Mouse (Mus musculus) kidney, adult 2 months (tissue): Measurements from ENCODE around the gene Pik3r5. TPM values are rescaled to one million over a fixed set of nuclear protein-coding genes. Genes with fewer than 3 reads are reported as not detected.

Experiments used
- DNase-seq: peaks from one replicate; pipeline ENCODE4 v3.0.0; 2021
- H3K27ac ChIP-seq: fragments of 200-500 bp; 2 replicates; pipeline ENCODE4 v1.5.1; 2012; ENCODE audit warnings: low read depth, low read length, control low read depth, inconsistent platforms; ENCODE audit not compliant: insufficient read depth
- H3K27me3 ChIP-seq: fragments of 200-500 bp; replicated peaks from 2 replicates; pipeline ENCODE4 v1.6.1; 2012; ENCODE audit warnings: mild to moderate bottlenecking, moderate library complexity, low read length, inconsistent platforms; ENCODE audit not compliant: control insufficient read depth, insufficient read depth
- H3K36me3 ChIP-seq: fragments of 200-500 bp; 2 replicates; pipeline ENCODE4 v1.6.1; 2012; ENCODE audit warnings: mild to moderate bottlenecking, moderate library complexity, low read length, inconsistent platforms; ENCODE audit not compliant: control insufficient read depth, insufficient read depth
- H3K4me1 ChIP-seq: fragments of 200-500 bp; 2 replicates; pipeline ENCODE4 v1.6.1; 2011; ENCODE audit warnings: low read length; ENCODE audit not compliant: control insufficient read depth, insufficient read depth
- H3K4me3 ChIP-seq: fragments of 200-500 bp; 2 replicates; pipeline ENCODE4 v1.5.1; 2011; ENCODE audit warnings: mild to moderate bottlenecking, low read depth, low read length, control low read depth; ENCODE audit not compliant: insufficient read depth
- CTCF ChIP-seq: fragments of 200-500 bp; conservative IDR thresholded peaks from 2 replicates; pipeline ENCODE4 v1.5.1; 2011; ENCODE audit warnings: low read depth, mild to moderate bottlenecking, control low read depth, low read length, moderate library complexity, mixed read lengths; ENCODE audit not compliant: insufficient read depth, insufficient read length
- POLR2A ChIP-seq: fragments of 200-500 bp; IDR thresholded peaks from one replicate; pipeline ENCODE4 v1.6.1; 2011; ENCODE audit warnings: low read depth, low read length, control low read depth
- WGBS: fragments of 180-500 bp; shearing (Covaris S2); methylation state at CpG from one replicate; pipeline ENCODE4 v1.1.7; 2018; 5-methylcytosine and 5-hydroxymethylcytosine counted together
- polyA plus RNA-seq: library from polyadenylated mRNA; depleted of rRNA; stranded (reverse); fragments of >200 nt; gene quantifications from 2 replicates; pipeline ENCODE4 v1.2.3, GENCODE M21; 2012; rRNA removed

Pik3r5 gene
- polyA plus RNA-seq, 1 experiment = 2.2 TPM

DNA sequence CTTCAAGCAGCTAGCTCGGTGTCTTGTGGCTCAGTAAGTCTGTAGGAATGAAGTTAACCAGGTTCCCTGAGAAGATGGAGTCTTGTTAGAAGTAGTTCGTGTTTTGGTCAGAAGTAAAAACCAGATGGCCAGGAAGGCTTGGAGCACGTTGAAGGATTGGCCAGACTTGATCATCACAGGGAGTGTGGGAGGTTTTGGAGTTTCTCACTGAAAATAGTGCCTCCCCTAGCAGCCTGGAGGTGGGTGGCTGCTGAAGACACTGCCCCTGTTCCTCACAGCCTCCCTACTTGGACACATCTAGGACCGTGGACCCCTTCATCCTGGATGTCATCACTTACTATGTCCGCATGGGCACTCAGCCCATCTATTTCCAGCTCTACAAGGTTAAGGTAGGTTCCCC lies 107.7 kb downstream of the Pik3r5 start:
- WGBS = 76% methylated on average over 5 of the region's 5 CpGs
- Histone ChIP-seq H3K27ac (no peak overlapping the region), H3K4me3 (no peak overlapping the region), H3K27me3 (no peaks in the 10 kb centered on the region), H3K4me1 (no peaks in the 10 kb centered on the region), H3K36me3 (no peaks in the 10 kb centered on the region)
- DNase-seq = no peak
- TF ChIP-seq CTCF (no peak), POLR2A (no peak)

DNA sequence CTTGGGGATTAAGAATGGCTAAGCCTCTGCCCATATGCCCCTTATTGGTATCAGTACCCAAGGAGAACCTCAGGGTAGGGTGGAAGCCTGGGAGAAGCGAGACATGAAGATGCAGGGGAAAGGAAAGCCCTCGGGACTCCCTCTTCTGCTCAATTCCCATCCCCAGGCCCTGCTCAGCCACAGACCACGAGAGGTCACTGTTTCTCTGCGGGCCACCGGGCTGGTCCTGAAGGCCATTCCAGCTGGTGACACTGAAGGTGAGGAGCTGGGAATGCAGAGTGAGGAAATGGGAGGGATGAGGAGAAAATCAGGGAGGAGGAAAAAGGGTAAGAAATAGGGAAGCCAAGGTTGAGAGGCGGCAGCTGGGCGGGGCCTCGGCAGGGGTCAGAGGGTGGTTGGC lies 112.6 kb downstream of the Pik3r5 start:
- Histone ChIP-seq H3K4me1 (no peaks in the 10 kb centered on the region), H3K27ac (no peak overlapping the region), H3K4me3 (no peak overlapping the region), H3K27me3 (no peaks in the 10 kb centered on the region), H3K36me3 (no peaks in the 10 kb centered on the region)
- WGBS = 27% methylated on average over 8 of the region's 8 CpGs
- peak; percentile 47 for DNase-seq
- no peak for TF ChIP-seq POLR2A
- peak; percentile 64 for TF ChIP-seq CTCF

DNA sequence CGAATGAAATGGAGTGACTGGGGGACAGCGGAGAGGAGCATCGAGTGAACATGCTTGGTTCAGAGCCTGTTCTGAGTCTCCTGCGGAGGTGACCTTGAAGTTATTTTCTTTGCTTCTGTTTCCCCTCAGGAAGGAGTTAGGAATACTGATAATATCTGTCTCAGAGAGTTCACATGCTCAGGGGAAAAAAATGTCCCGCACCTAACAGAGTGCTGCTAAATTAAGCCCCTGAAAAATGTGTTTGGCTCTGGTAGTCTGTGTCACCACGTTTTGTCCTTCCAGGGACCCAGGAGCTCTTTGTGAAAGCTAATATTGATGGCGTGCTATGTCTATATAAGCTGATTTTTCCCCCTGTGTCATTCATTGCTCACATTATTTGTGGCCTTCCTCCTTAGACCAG lies 113.3 kb downstream of the Pik3r5 start:
- Histone ChIP-seq H3K27me3 (no peaks in the 10 kb centered on the region), H3K4me1 (no peaks in the 10 kb centered on the region), H3K4me3 (no peak overlapping the region), H3K27ac (peak overlapping the region; percentile 17; the same call in 1 of the 2 replicates), H3K36me3 (no peaks in the 10 kb centered on the region)
- peak; percentile 38 for DNase-seq
- WGBS = 45% methylated on average over 7 of the region's 7 CpGs
- TF ChIP-seq CTCF (no peak), POLR2A (no peak)

DNA sequence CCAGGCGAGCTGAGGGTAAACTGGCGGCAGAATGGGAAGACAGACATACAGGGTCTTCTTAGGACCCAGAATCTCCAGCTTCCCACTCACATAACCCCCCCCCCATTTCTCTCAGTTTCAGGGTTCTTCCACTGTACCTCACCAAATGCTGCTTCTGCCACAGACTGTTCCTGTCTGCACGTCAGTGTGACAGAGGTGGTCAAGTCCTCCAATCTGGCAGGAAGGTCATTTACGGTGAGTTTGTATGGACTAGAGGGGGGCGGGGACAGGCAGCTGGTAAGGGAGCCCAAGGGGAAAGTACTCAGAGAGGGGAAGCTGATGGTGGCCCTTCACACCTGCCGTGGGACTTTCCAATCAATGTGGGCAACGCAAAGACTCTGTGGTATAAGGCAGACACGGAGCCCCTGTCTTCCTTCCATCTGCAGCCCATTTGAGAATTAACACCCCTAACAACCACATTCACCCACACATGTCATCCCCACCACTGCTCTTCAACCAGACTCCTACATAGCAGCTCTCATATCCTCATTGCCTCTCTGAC lies 113.8 kb downstream of the Pik3r5 start:
- Histone ChIP-seq H3K4me1 (no peaks in the 10 kb centered on the region), H3K36me3 (no peaks in the 10 kb centered on the region), H3K27ac (peak overlapping the region; percentile 17; the same call in 1 of the 2 replicates), H3K27me3 (no peaks in the 10 kb centered on the region), H3K4me3 (no peak overlapping the region)
- WGBS = 83% methylated on average over 8 of the region's 8 CpGs
- DNase-seq = no peak
- TF ChIP-seq CTCF (no peak), POLR2A (no peak)

Other genes with a start within 250 kb of the Pik3r5 start
- 24.4 and 33.1 TPM in 2 replicates for gene Ntn1, start 31.3 kb upstream of the Pik3r5 start, polyA plus RNA-seq
- gene Pik3r6, start 70.9 kb downstream of the Pik3r5 start, polyA plus RNA-seq = 3.8 and 4.3 TPM in 2 replicates
- 2.2 and 2.3 TPM in 2 replicates for gene Mfsd6l, start 124.1 kb downstream of the Pik3r5 start, polyA plus RNA-seq
- 0.33 TPM in 1 of 2 replicates, not detected in the other for gene Ccdc42, start 154.9 kb downstream of the Pik3r5 start, polyA plus RNA-seq